Mouse (Mus musculus) thymus, postnatal 10 days (tissue): ENCODE results near the gene Prkca.

Experiments used
- DNase-seq, 2 experiments: peaks; one replicate each; pipeline ENCODE4 v3.0.0; 2021; ENCODE audit warnings: low spot score in 2 of 2

Gene Prkca

GRCm38 (mm10) chr11:108235081-108235703, 108.5 kb downstream of the Prkca start:
- no peak for DNase-seq

- DNase-seq = no peak
Observed at GRCm38 (mm10) chr11:108233015-108233414, 110.7 kb downstream of the Prkca start.

GRCm38 (mm10) chr11:108230101-108230500, 113.6 kb downstream of the Prkca start:
- no peak for DNase-seq

GRCm38 (mm10) chr11:108229176-108229946, 114.4 kb downstream of the Prkca start:
- no peak for DNase-seq

- no peak for DNase-seq
Observed at GRCm38 (mm10) chr11:108228497-108228896, 115.2 kb downstream of the Prkca start.

GRCm38 (mm10) chr11:108226248-108226647, 117.5 kb downstream of the Prkca start:
- DNase-seq = no peak

- DNase-seq = peak in 1 of 2 experiments; percentile 37
Observed at GRCm38 (mm10) chr11:108224233-108224973, 119.3 kb downstream of the Prkca start.

GRCm38 (mm10) chr11:108223613-108224232, 120.0 kb downstream of the Prkca start:
- no peak for DNase-seq

- DNase-seq = peak; percentile 29 to 49
Observed at GRCm38 (mm10) chr11:108223154-108223553, 120.6 kb downstream of the Prkca start.

GRCm38 (mm10) chr11:108222616-108223015, 121.1 kb downstream of the Prkca start:
- peak; percentile 35 to 36 for DNase-seq

- DNase-seq = no peak
Observed at GRCm38 (mm10) chr11:108222026-108222425, 121.7 kb downstream of the Prkca start.

GRCm38 (mm10) chr11:108221124-108221835, 122.4 kb downstream of the Prkca start:
- no peak for DNase-seq

- no peak for DNase-seq
Observed at GRCm38 (mm10) chr11:108220605-108221004, 123.1 kb downstream of the Prkca start.

- DNase-seq = no peak
Observed at GRCm38 (mm10) chr11:108217043-108217442, 126.7 kb downstream of the Prkca start.

- peak in 1 of 2 experiments; percentile 15 for DNase-seq
Observed at GRCm38 (mm10) chr11:108216064-108216463, 127.7 kb downstream of the Prkca start.

- DNase-seq = no peak
Observed at GRCm38 (mm10) chr11:108215466-108215865, 128.3 kb downstream of the Prkca start.

GRCm38 (mm10) chr11:108214521-108215223, 129.1 kb downstream of the Prkca start:
- no peak for DNase-seq

- no peak for DNase-seq
Observed at GRCm38 (mm10) chr11:108213783-108214182, 129.9 kb downstream of the Prkca start.

- no peak for DNase-seq
Observed at GRCm38 (mm10) chr11:108212638-108213037, 131.1 kb downstream of the Prkca start.

GRCm38 (mm10) chr11:108212030-108212429, 131.7 kb downstream of the Prkca start:
- no peak for DNase-seq

- no peak for DNase-seq
Observed at GRCm38 (mm10) chr11:108210749-108211148, 133.0 kb downstream of the Prkca start.
